Mouse (Mus musculus) macrophage (primary cell): ENCODE data around the gene Ahnak2. TPM values are rescaled to one million over a fixed set of nuclear protein-coding genes. Genes with fewer than 3 reads are reported as not detected.
A peak's percentile ranks its signal among the peaks of the same experiment; 100 is the strongest.

Experiments used
- H3K27ac ChIP-seq: fragments of 350-480 bp; formaldehyde crosslinking; 2 replicates; pipeline ENCODE4 v1.9.0; 2021
- H3K36me3 ChIP-seq: fragments of 350-480 bp; formaldehyde crosslinking; 2 replicates; pipeline ENCODE4 v1.9.0; 2021; ENCODE audit errors: inconsistent target
- H3K4me3 ChIP-seq: fragments of 350-480 bp; formaldehyde crosslinking; 2 replicates; pipeline ENCODE4 v1.9.0; 2021; ENCODE audit errors: inconsistent target
- H3K79me2 ChIP-seq: fragments of 350-480 bp; formaldehyde crosslinking; 2 replicates; pipeline ENCODE4 v1.9.0; 2021; ENCODE audit errors: inconsistent target
- WGBS: methylation state at CpG from one replicate; pipeline ENCODE4 v1.1.7; 2026; ENCODE audit warnings: inconsistent platforms; ENCODE audit not compliant: missing documents; 5-methylcytosine and 5-hydroxymethylcytosine counted together
- polyA plus RNA-seq: library from polyadenylated mRNA; stranded (reverse); fragments of 250-400 nt; gene quantifications from 3 replicates; pipeline ENCODE4 v1.2.4, GENCODE M21; 2018; ENCODE audit warnings: inconsistent platforms

Gene Ahnak2
- polyA plus RNA-seq, 1 experiment from 2014 or later: 78.3 TPM

DNA sequence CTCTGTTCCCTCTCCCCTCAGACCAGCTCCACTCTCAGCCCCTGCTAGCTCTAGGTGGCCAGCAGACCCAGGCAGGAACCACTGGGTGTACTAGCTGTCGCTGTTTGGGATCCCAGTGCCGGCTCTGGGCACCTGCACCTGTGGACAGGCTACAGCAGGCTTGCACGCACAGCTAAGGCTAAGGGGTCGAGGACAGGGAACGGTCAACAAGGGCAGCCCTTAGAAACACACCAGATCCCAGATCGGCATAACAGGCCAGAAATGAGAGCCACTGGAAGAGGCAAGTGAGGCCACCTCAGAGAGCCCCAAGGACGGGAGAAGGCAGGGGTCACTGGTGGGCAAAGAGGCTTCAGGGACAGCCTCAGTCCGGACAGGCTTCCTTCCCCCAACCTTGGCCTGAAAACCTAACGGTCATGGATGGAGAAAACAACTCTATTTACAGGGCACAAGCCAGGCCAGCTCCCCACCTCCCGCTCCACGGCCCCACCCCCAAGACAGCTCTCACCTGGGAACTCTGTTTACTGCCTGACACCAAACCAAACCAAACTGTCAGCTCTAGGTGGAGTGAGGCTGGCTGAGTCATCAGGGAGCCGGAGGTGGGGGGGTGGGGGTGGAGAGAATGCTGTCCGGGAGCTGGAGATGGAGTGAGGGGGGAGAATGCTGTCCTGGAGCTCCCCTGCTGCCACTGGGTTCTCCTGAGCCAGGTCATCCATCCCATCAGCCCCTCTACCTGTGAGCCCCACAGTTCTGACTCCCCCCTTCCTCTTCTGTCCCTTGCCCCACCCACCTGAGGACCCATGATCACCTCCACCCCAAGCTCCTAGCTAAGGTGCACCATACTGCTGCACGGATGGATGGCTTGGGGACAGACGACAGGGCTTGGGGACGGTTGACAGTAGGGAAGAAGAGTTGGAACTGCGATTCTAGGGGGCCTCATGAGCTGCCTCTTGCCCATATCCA, 5.6 kb downstream of the Ahnak2 start:
- 89% methylated on average over 17 of the region's 17 CpGs for WGBS
- Histone ChIP-seq H3K4me3 (no peak overlapping the region), H3K79me2 (peaks cover 36% of the 10 kb centered on the region), H3K27ac (peak overlapping the region; percentile 80), H3K36me3 (no peaks in the 10 kb centered on the region)

DNA sequence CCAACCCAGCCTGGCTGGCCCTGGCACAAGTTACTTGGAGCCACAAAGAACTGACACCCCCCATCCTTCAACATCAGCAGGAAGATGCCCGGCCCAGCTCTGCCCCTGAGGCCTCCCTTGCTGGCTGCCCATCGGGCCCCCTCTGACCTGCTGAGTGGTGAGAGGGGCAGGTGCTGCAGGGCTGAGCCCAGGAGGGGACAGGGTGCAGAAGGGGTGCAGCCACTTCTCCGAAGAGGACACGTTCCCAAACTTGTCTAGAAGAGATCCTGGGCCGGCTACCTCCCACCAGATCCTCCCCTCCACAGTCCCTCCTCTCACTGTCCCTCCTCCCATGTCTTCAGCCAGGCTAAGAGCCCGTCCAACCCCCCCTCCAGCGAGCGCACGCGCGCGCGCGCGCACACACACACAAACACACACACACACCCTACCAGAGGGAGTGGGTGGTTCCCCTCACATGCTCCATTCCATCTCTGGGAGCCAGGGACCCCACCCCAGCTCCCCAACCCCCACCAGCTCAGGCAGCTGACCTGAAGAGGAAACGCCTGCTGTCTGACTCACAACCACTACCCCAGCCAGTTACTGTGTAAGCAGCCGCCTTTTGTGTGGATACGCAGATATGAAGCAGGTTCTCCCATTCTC, 6.9 kb downstream of the Ahnak2 start:
- WGBS: 11% methylated on average over 18 of the region's 18 CpGs
- Histone ChIP-seq H3K36me3 (no peaks in the 10 kb centered on the region), H3K4me3 (peak overlapping the region; percentile 49), H3K27ac (peak overlapping the region; percentile 80), H3K79me2 (peaks cover 49% of the 10 kb centered on the region)

DNA sequence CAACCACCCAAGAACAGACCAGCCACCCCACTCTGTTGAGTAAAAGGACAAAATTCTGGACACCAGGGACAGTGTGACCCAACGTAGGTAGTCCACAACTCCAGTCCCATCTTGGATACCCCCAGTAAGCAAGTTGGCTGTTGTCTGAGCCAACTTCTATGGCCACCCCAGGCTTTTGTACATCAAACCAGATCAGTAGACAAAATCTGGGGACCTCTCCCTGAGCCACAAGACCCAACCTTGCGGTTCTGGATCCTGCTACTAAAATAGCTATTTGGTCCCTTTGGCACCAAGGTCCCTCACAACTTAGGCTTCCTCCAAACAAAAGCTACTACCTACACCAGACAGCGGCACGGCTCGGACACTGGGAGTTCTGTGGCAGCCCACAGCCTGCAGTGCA, 7.5 kb downstream of the Ahnak2 start:
- peak overlapping the region; percentile 49 for H3K4me3 ChIP-seq
- peaks cover 49% of the 10 kb centered on the region for H3K79me2 ChIP-seq
- H3K27ac ChIP-seq: peak overlapping the region; percentile 80
- no peaks in the 10 kb centered on the region for H3K36me3 ChIP-seq
- WGBS: 89% methylated on average over 5 of the region's 5 CpGs

DNA sequence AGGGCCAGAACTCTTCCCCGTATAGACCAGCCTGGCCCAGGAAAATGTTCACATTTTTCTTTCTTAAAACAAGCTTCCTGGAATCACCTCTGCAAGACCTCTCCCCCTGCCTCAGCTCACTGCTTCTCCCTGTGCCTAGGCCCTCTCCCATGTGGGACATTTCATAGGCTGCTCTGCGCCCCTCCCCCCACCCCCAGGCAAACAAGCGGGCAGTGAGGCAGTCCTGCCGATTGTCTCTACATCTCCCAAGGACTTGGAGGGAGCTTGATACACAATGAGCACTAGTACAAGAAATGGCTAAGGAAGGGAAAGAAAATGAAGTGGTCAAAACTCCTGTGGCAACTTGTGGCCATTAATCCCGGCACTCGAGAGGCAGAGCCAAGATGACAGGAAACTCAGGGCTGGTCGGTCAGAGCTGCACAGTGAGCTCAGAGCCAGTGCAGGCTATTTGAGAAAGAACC, 8.1 kb downstream of the Ahnak2 start:
- 86% methylated on average over 7 of the region's 7 CpGs for WGBS
- Histone ChIP-seq H3K79me2 (peaks cover 49% of the 10 kb centered on the region), H3K4me3 (peak overlapping the region; percentile 49), H3K27ac (peak overlapping the region; percentile 80), H3K36me3 (no peaks in the 10 kb centered on the region)

DNA sequence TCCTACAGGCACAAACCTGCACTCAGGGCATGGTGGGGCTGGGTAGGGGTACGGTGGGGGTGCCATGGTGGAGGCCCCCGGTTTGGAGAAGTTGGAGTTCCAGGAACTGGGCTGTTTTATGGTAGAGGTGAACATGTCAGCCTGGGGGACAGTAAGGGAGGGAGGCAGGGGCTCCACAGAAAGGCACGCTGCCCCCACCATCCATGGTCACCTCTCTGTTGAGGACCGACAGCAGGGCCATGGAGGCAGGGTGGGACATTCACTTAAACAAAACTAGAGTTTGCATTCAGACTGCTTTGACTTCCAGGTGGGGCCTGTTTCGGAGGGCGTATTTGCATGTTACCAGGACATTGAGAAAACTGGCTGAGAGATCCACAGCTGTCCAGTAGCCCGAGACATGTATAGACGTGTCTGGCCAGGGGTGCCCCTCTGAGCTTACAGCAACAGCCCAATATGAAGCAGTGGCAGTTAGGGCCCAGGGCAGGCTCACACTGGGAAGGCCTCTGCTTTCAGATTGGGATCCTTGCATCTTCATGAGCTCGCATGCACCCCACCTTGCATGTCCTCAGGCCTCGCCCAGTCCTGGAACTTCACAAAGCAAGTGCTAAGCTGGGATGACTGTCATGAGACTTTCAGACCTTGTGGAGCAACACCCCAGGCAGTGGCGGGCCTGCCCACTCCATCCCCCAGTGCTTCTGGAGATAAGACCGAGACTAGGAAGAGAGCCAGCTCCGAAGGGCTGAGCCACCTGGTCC, 8.7 kb downstream of the Ahnak2 start:
- Histone ChIP-seq H3K4me3 (peak overlapping the region; percentile 49), H3K27ac (peak overlapping the region; percentile 80), H3K79me2 (peaks cover 49% of the 10 kb centered on the region), H3K36me3 (no peaks in the 10 kb centered on the region)
- WGBS: 82% methylated on average over 12 of the region's 13 CpGs

DNA sequence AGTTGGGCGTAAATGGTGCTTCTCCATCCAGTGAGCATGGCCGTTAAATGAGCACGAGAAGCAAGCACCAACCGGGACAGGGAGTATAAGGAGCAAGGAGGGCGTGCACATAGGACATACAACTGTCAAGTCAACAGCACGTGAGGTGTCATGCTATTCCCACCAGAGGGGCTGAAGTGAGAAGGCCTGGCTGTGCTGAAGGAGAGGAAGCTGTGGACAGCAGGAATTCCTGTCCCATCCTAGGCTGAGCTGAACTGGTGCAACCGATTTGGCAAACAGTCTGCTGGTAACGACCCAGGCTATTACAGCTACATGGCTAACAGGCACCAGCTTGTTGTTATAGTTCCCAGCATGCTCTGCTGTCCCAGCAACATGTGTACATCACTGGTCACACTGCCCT, 11.4 kb downstream of the Ahnak2 start:
- H3K4me3 ChIP-seq: no peak overlapping the region
- WGBS: 83% methylated on average over 8 of the region's 8 CpGs
- no peak overlapping the region for H3K27ac ChIP-seq
- peaks cover 49% of the 10 kb centered on the region for H3K79me2 ChIP-seq
- H3K36me3 ChIP-seq: peaks cover 19% of the 10 kb centered on the region

DNA sequence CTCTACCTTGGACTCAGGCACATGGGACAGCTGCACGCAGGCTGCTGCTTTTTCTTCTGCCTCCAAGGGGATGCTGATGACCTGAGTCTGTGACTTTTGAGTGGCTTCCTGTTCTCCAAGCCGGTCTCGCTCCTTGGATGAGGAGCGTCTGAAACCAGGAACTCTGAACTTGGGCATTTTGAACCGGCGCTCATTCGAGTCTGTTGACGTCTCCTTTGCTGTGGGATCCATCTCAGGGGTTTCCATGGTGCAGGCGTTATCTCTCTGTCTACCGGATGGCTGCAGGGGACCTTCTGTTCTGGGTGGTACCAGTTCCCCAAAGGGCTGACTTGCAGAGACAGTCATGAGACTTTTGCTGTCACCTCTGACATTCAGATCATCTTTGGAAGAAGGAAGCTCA, 28.0 kb downstream of the Ahnak2 start:
- no peak overlapping the region for H3K4me3 ChIP-seq
- 95% methylated on average over 10 of the region's 10 CpGs for WGBS
- no peaks in the 10 kb centered on the region for H3K79me2 ChIP-seq
- H3K36me3 ChIP-seq: no peaks in the 10 kb centered on the region
- no peak overlapping the region for H3K27ac ChIP-seq

DNA sequence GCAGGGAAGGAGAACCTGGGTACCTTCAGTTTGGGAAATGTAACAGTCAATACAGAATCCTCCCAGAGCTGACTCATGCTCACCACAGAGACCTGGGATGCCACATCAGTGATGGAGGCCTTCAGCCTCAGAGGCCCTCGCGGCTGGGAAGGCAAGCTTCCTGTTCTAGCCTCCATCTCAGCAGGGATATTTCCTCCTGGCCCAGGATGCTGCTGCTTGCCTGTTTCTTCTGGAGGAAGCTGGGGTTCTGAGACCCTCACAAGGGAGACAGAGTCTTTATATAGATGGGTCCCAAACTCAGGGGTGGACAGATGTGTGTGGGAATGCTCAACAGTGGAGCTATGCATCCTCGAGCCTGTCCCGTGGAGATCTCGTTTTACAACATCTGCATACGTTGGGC, 28.4 kb downstream of the Ahnak2 start:
- no peaks in the 10 kb centered on the region for H3K79me2 ChIP-seq
- H3K36me3 ChIP-seq: 0 out of 2 replicates have a peak, but pooled peaks cover 3% of the 10 kb centered on the region
- H3K27ac ChIP-seq: no peak overlapping the region
- WGBS: 68% methylated on average over 6 of the region's 6 CpGs
- no peak overlapping the region for H3K4me3 ChIP-seq

DNA sequence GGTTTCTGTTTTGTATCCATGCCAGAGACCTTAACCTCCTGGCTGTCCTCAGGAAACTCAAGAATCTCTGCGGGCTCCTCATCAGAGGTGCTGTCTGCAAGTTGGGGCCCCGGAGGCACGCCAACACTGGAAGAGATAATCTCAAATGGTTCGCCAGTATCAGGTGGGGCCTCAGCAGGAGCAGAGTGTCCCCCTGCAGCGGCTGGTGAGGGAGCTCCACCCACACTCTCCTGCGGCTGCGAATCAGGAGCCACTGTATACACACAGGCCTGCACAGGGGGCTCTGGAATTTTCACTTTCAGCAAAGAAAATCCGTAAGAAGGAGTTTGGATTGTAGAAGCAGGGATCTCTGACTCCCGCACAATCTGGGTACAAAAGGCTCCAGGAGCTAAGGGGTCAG, 29.1 kb downstream of the Ahnak2 start:
- 91% methylated on average over 9 of the region's 9 CpGs for WGBS
- no peak overlapping the region for H3K27ac ChIP-seq
- peaks cover 10% of the 10 kb centered on the region; the same call in 1 of the 2 replicates for H3K36me3 ChIP-seq
- no peaks in the 10 kb centered on the region for H3K79me2 ChIP-seq
- no peak overlapping the region for H3K4me3 ChIP-seq

DNA sequence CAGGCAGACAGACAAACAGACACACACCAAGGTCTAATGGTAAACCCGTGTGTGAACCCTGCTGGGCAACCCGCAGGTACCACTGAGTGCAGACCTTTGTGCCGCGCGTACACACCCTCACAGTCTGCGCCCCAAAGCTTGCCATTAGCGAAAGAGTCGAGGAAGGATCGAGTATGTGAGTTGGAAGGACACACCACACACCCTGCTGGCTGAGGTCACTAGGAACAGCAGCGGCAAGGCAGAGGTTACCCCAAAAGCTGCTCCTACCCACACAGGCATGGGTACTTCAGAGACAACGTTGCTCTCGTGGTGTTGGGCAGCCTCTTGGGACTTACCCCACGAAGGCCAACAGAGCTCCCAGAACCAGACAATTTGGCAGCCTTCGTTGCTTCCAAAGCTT, 30.2 kb downstream of the Ahnak2 start:
- no peak overlapping the region for H3K4me3 ChIP-seq
- no peak overlapping the region for H3K27ac ChIP-seq
- 90% methylated on average over 14 of the region's 14 CpGs for WGBS
- H3K79me2 ChIP-seq: no peaks in the 10 kb centered on the region
- peaks cover 20% of the 10 kb centered on the region for H3K36me3 ChIP-seq

DNA sequence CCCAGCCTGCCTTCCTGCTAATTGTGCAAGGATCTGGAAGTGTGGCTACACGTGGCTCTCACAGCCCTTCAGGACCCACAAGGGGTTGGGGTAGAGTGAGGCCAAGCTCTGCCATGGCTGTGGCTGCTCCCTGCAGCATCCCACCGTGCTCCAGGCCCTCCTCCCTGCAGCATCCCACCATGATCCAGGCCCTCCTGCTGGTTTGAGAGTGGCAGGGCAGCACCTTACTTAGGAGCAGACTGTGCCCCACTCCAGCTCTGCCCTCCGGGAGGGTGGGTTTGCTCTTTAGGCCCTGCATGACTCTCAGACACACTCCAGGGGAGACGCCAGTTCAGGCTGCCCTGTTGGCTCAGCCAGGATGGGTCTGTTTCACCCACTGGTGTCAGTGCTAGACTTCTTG, 32.1 kb downstream of the Ahnak2 start:
- no peak overlapping the region for H3K4me3 ChIP-seq
- no peak overlapping the region for H3K27ac ChIP-seq
- peaks cover 38% of the 10 kb centered on the region for H3K36me3 ChIP-seq
- H3K79me2 ChIP-seq: 0 out of 2 replicates have a peak, but pooled peaks cover 2% of the 10 kb centered on the region
- WGBS: 85% methylated on average over 4 of the region's 4 CpGs

DNA sequence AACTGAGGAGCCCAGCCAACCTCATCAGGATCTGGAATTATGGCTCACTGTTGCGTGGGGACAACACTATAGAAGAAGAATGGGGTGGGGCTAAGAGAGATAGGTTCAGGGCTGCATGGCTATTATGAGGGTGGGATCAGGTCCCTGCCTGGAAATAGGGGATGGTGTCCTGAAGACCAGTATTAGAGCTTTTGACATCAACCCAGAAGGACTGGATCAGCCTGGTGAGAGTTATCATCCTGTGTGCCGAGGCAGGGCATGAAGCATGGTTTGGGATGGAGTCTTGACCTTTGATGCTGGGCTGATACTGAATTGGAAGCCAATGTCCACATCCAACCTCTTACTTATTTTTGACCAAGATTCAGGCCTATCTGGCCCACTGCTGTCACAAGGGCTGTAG, 32.7 kb downstream of the Ahnak2 start:
- WGBS: 89% methylated on average over 2 of the region's 2 CpGs
- H3K4me3 ChIP-seq: no peak overlapping the region
- peaks cover 45% of the 10 kb centered on the region for H3K36me3 ChIP-seq
- peaks cover 7% of the 10 kb centered on the region; the same call in 1 of the 2 replicates for H3K79me2 ChIP-seq
- H3K27ac ChIP-seq: no peak overlapping the region

DNA sequence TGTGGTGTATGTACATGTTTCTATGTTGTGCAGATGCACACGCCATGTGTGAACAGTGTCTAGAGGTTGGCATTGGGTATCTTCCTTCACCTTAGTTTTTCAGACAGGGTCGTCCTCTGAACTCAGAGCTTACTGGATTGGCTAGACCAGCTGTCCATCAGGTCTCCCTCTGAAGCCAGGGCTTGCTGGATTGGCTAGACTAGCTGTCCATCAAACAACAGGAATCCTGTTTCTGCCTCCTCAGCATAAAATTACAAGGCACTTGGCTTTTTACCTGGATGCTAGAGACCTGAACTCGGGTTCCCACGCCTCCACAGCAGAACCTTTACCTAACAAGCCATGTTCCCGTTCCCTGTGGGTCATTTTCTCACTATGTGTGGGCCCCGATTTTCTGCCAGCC, 33.4 kb downstream of the Ahnak2 start:
- Histone ChIP-seq H3K4me3 (no peak overlapping the region), H3K79me2 (peaks cover 12% of the 10 kb centered on the region; the same call in 1 of the 2 replicates), H3K27ac (no peak overlapping the region), H3K36me3 (peaks cover 52% of the 10 kb centered on the region)
- WGBS: 95% methylated on average over 6 of the region's 6 CpGs

DNA sequence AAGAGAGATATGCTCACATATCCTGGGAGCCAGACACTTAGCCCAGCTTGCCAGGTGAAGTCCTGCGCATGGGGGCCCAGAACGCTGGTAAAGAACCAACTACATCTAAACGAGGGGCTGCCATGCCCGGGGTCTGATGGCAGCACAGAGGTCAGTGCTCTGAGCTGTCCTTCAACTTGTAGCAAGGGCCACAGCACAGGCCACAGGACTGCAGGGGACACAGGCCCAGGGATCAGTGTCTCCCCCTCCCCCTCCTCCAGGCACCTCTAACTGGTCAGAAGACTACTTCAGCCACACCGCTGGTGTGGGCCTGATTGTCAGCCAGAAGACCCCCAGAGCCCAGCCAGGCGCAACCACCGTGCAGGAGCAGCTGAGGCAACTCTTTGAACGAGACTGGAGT, 34.3 kb downstream of the Ahnak2 start:
- peaks cover 60% of the 10 kb centered on the region for H3K36me3 ChIP-seq
- peaks cover 21% of the 10 kb centered on the region for H3K79me2 ChIP-seq
- no peak overlapping the region for H3K27ac ChIP-seq
- 96% methylated on average over 8 of the region's 8 CpGs for WGBS
- no peak overlapping the region for H3K4me3 ChIP-seq
